Mouse (Mus musculus) lung, postnatal 0 days (tissue): ENCODE results near the gene Pde2a.

Experiments used
- CTCF ChIP-seq: IDR thresholded peaks from 2 replicates; pipeline ENCODE4 v1.5.1; 2016; ENCODE audit warnings: antibody characterized with exemption, mild to moderate bottlenecking
- EP300 ChIP-seq: IDR thresholded peaks from 2 replicates; pipeline ENCODE4 v1.6.1; 2016; ENCODE audit warnings: antibody characterized with exemption, mild to moderate bottlenecking, control low read depth

DNA sequence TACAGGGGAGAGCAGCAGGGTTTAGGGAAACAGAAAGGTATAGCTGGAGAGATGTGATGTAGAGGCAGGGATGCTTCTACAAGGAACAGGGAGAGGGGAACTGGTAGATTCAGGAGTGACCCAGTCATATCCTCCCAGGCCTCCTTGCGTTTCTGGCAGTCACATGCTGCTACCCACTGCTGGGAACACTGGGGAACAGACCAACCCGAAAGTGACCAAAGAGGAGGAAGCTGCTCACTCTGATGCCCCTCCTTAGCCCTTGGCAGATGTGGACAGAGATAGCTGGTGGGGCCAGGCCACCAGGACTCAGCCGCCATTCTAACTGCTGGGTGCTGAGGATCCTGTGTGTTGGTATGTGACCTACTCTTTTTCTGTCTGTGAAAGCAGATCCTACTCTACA is 37.7 kb upstream of the Pde2a start:
- TF ChIP-seq EP300 (no peak), CTCF (no peak)
